Mouse (Mus musculus): ENCODE data around the gene Pth1r.
"Not testable (repeated sequence)": the region's sequence is repeated elsewhere in the genome, so short reads cannot be mapped to it uniquely, and the experiment has no call there.

Pth1r gene

DNA sequence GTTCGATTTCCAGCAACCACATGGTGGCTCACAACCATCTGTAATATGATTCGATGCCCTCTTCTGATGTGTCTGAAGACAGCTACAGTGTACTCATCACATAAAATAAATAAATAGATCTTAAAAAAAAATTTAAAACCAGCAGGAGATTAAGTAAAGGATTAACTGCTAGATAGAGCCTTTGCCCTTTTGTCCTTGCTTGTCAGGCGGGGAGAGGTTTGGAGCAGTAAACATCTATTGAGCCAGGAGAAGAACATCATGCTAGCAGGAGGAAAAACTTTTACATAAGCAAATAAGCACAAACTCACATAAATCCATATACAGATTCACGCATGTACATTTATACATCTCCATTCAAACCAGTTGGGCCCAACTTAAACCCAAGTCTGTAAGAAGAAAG, 34.4 kb downstream of the Pth1r start:
- no peak for DNase-seq

GRCm38 (mm10) chr9:110711996-110712395, 34.9 kb downstream of the Pth1r start:
- DNase-seq = no peak

GRCm38 (mm10) chr9:110711532-110711931, 35.4 kb downstream of the Pth1r start:
- no peak for DNase-seq

DNA sequence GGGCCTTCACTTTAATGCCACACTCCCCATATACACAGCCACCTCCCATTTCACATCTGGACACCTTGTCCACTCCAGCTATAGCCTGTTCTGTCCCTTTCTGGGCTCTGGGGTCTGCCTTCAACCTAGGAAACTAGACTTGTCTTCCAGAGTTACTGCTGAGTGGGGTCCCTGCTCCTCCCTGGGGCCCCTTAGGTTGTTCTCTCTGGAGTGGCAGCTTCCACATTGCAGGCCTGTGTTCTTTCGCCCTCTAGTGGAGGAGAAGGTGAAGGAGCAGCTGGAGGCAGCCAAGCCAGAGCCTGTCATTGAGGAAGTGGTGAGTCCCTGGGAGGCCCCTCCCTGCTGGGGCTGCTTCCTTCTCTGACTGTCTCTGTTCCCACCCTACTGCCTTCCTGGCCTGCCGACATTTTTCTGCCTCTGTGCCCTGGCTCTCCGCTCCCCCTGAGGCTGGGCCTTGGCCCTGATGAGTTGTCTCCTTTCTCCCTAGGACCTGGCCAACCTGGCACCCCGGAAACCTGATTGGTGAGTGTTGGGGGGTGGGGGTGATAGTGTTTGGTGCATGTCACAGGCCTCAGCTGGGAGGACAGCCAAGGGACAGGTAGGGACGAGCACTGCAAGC, 37.2 kb downstream of the Pth1r start:
- DNase-seq = peak; percentile 77 to 86

GRCm38 (mm10) chr9:110706784-110707183, 40.2 kb downstream of the Pth1r start:
- DNase-seq = no peak

- no peak for DNase-seq
These were observed 43.0 kb downstream of the Pth1r start for GRCm38 (mm10) chr9:110703951-110704350.

GRCm38 (mm10) chr9:110702848-110703247, 44.1 kb downstream of the Pth1r start:
- no peak for DNase-seq

DNA sequence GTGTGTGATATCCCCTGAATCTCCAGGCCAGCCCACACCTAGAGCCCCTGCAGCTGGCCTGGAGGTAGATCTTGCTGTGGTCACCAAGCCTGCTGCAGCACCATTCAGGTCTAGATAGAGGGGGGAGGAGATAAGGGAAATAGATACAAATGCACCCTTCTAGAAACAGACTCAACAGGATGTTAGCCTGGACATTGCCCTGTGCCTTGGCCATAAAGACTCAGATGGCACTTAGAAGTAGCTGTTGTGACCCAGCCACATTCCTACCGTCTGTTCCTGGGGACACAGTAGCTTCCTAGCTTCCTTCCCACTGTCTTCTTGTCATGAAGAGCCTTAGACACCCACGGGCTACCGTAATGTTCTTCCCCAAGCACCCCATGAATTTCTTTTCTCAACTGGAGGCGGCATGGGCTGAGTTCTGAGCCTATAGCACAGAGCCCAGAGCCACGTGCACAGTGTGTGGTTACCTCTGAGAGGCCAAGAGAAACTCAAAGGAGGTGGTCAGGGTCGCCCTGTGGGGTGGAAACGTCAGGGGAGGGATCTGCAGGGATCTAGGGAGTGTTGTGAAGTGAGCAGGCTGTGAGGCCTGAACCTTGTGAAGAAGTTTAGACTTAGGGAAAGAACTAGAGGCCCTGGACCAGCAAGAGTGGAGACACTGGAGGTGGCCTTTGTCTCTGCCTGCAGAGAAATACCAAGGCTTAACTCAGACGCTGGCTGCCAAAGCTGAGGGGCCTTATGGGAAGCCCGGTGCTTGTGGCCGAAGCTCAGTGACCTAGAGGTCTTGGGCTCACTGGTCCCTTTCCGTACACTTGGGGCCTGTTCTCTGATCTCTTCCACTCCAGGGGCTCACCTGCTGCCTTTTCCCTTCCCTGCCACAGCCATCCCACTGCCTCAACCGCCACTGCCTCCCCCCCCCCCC, 45.6 kb downstream of the Pth1r start:
- no peak for DNase-seq

- DNase-seq = no peak
These were observed 47.4 kb downstream of the Pth1r start for GRCm38 (mm10) chr9:110699574-110699973.

- peak in 1 of 2 experiments; percentile 55 for DNase-seq
These were observed 49.5 kb downstream of the Pth1r start for GRCm38 (mm10) chr9:110697465-110697864.

DNA sequence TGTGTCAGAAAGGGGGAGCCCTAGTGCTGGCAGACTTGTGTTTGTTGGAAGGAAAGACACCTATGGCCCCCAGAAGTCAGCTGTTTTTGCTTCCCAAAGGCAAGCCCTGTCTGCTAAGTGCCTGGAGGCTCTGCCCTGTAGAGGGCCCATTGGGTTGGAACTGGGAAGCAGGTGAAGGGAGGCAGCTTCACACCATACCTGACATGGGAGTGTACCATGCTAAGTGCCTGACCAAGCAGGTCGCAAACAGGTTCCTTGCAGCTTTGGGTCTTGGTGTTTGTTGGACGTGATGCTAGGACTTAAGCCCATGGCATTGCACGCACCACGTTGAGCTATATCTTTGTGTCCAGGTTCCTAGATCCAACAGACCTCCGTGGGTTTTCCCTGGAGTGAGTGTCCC, 50.5 kb downstream of the Pth1r start:
- no peak for DNase-seq

- DNase-seq = no peak
These were observed 51.7 kb downstream of the Pth1r start for GRCm38 (mm10) chr9:110695165-110695755.

- DNase-seq = peak; percentile 43 to 67
These were observed 57.6 kb downstream of the Pth1r start for GRCm38 (mm10) chr9:110689261-110689779.

DNA sequence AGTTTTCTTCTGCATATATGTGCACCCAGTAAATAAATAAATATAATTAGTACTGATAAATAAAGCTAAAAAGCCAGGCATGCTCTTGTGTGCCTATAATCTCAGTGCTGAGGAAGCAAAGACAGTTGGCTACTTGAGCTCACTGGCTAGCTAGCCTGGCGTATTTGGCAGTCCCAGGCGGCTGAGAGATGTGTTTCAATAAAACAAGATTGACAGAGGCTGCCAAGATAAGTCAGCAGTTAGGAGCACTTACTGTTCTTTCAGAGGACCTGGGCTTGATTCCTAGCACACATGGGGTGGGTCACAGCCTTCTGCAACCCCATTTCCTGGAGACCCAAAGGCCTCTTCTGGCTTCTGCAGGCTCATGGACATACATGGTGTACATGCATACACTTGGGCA, 59.1 kb downstream of the Pth1r start:
- DNase-seq = no peak

DNA sequence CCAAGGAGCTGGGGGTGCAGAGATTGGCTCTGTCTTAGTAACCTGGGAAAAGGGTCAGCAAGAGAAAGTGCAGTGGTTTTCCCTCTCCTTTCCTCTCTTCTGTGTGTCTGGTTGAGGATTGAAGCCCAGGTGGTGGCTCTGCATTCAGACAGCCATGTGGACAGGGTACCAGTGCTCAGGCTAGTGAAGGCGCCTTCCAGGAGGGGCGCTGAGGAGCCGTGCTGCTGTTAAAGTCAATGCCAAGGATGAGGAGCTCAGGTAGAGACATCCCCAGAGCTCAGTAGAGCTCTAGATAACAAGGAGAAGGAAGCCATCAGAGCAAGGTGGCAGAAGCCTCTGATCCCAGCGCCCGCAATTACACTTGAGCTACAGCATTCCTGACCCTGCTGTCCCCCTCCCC, 59.9 kb downstream of the Pth1r start:
- DNase-seq = peak; percentile 32 to 47

GRCm38 (mm10) chr9:110686472-110686871, 60.5 kb downstream of the Pth1r start:
- no peak for DNase-seq

- no peak for DNase-seq
These were observed 61.4 kb downstream of the Pth1r start for GRCm38 (mm10) chr9:110685591-110685990.

DNA sequence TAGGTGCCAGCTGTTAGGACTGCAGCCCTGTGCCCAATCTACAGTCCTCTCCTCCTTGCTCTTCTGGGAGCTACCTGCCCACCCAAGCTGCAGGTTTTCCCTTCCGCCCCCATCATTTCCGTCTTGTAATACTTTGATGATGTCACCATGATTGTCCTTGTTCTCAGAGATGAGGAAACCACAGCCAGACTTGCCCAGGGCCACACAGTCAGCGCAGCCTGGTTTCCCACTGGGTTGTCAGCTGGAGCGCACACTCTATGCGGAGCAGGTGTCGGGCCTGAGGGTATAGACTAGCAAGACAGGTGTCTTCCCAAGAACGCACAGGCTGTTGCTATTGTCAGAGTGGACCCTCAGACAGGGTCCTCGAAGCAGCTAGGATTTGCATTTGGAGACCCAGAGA, 61.8 kb downstream of the Pth1r start:
- no peak for DNase-seq

- peak; percentile 88 to 94 for DNase-seq
These were observed 62.7 kb downstream of the Pth1r start for GRCm38 (mm10) chr9:110684100-110684831.

GRCm38 (mm10) chr9:110683574-110684099, 63.3 kb downstream of the Pth1r start:
- DNase-seq = peak; percentile 60 to 78

GRCm38 (mm10) chr9:110682697-110683096, 64.2 kb downstream of the Pth1r start:
- DNase-seq = not testable (repeated sequence)

- peak; percentile 31 to 56 for DNase-seq
These were observed 64.7 kb downstream of the Pth1r start for GRCm38 (mm10) chr9:110682255-110682654.
